ENCODE assay signal across 17 mouse cellular contexts in genomic region chr4:136705091-136705490, GRCm38 (mm10).
A peak's percentile ranks its signal among the peaks of the same experiment; 100 is the strongest.
DNase-seq lines count a peak whose midpoint lies in the region; ATAC-seq and TF ChIP-seq lines count a peak whose summit lies in the region.
"Had no signal": no experiment of that assay in that cellular context is flagged by ENCODE, and none has a peak within 500 bp of the region (broad histone marks: within the 10 kb centered on the region; RNA-seq: fewer than 3 reads in every experiment).

No protein-coding gene starts in this region.

- H3K4me2 ChIP-seq in kidney, postnatal 0 days (ENCODE audit: low read length): no peak overlapping the region
- H3K4me2 ChIP-seq in intestine, postnatal 0 days (replicated peaks; ENCODE audit: low read depth): no peak overlapping the region
- H3K4me2 ChIP-seq: embryonic facial prominence, embryonic 12.5 days; heart, embryonic 13.5 days; hindbrain, embryonic 15.5 days had no signal

- TF ChIP-seq POLR2A in kidney, adult 2 months (IDR thresholded peaks at IDR 0.05; ENCODE audit: low read depth, low read length): no peak

- no peak overlapping the region for H3K9ac ChIP-seq in kidney, postnatal 0 days (ENCODE audit: low read depth, low read length)
- H3K9ac ChIP-seq in intestine, postnatal 0 days (ENCODE audit: low read depth, low read length): no peak overlapping the region
- H3K9ac ChIP-seq: embryonic facial prominence, embryonic 12.5 days; heart, embryonic 13.5 days; hindbrain, embryonic 15.5 days had no signal

- WGBS in kidney, adult 2 months: 34% methylated on average over 5 of the region's 5 CpGs
- WGBS in kidney, postnatal 0 days: 31% methylated on average over 5 of the region's 5 CpGs
- 92% methylated on average over 5 of the region's 5 CpGs for WGBS in intestine, postnatal 0 days

- peak; percentile 38 for DNase-seq in kidney, adult 2 months
- no peak for DNase-seq in kidney, adult 11 months
- peak; percentile 86 for DNase-seq in kidney, postnatal 0 days (ENCODE audit: low spot score)
- no peak for DNase-seq in kidney, postnatal 25 days
- DNase-seq in kidney, postnatal 10 days: peak; percentile 42
- peak; percentile 42 for DNase-seq in kidney, postnatal 14 days
- DNase-seq: cerebellum, adult 8-10 months; cerebellum, postnatal 14 days; embryo, embryonic 11 days; gastrocnemius, postnatal 36 days; heart, adult 11 months; heart, postnatal 36 days had no signal

- H3K27ac ChIP-seq in kidney, adult 2 months (ENCODE audit: insufficient read depth, low read depth, low read length): peak overlapping the region; percentile 48
- H3K27ac ChIP-seq in kidney, postnatal 0 days: peak overlapping the region; percentile 79
- H3K27ac ChIP-seq in intestine, postnatal 0 days (ENCODE audit: low read depth, low read length): no peak overlapping the region
- H3K27ac ChIP-seq: embryonic facial prominence, embryonic 12.5 days; heart, embryonic 13.5 days; hindbrain, embryonic 15.5 days had no signal

- no peaks in the 10 kb centered on the region for H3K27me3 ChIP-seq in kidney, adult 2 months (replicated peaks; ENCODE audit: control insufficient read depth, insufficient read depth, low read length)
- H3K27me3 ChIP-seq in kidney, postnatal 0 days (ENCODE audit: insufficient read depth, low read length): no peaks in the 10 kb centered on the region
- H3K27me3 ChIP-seq in intestine, postnatal 0 days (replicated peaks; ENCODE audit: control insufficient read depth, insufficient read depth, low read length): no peaks in the 10 kb centered on the region
- H3K27me3 ChIP-seq: embryonic facial prominence, embryonic 12.5 days; hindbrain, embryonic 15.5 days had no signal

- H3K4me1 ChIP-seq in kidney, adult 2 months (ENCODE audit: control insufficient read depth, insufficient read depth, low read length): no peaks in the 10 kb centered on the region
- peaks cover 15% of the 10 kb centered on the region for H3K4me1 ChIP-seq in kidney, postnatal 0 days (replicated peaks; ENCODE audit: insufficient read depth, low read length)
- no peaks in the 10 kb centered on the region for H3K4me1 ChIP-seq in intestine, postnatal 0 days (replicated peaks; ENCODE audit: control insufficient read depth, insufficient read depth, low read length)

- H3K4me3 ChIP-seq in kidney, adult 2 months (ENCODE audit: insufficient read depth, low read depth, low read length): no peak overlapping the region
- no peak overlapping the region for H3K4me3 ChIP-seq in kidney, postnatal 0 days (replicated peaks; ENCODE audit: low read depth, low read length)
- H3K4me3 ChIP-seq in intestine, postnatal 0 days (ENCODE audit: low read depth, low read length): no peak overlapping the region
- H3K4me3 ChIP-seq: embryonic facial prominence, embryonic 12.5 days; heart, embryonic 13.5 days; hindbrain, embryonic 15.5 days had no signal

- H3K36me3 ChIP-seq in kidney, adult 2 months (ENCODE audit: control insufficient read depth, insufficient read depth, low read length): no peaks in the 10 kb centered on the region
- H3K36me3 ChIP-seq in kidney, postnatal 0 days (ENCODE audit: insufficient read depth, low read length): no peaks in the 10 kb centered on the region
- no peaks in the 10 kb centered on the region for H3K36me3 ChIP-seq in intestine, postnatal 0 days (ENCODE audit: control insufficient read depth, insufficient read depth)
- H3K36me3 ChIP-seq: embryonic facial prominence, embryonic 12.5 days; heart, embryonic 13.5 days; hindbrain, embryonic 15.5 days had no signal

- TF ChIP-seq CTCF in kidney, adult 2 months (conservative IDR thresholded peaks at IDR 0.05; ENCODE audit: insufficient read depth, insufficient read length, low read depth, low read length): no peak
- no peak for TF ChIP-seq CTCF in kidney, postnatal 0 days (IDR thresholded peaks at IDR 0.05; ENCODE audit: low read depth)
- TF ChIP-seq CTCF in intestine, postnatal 0 days (IDR thresholded peaks at IDR 0.05; ENCODE audit: low read depth): no peak

- no peaks in the 10 kb centered on the region for H3K9me3 ChIP-seq in kidney, postnatal 0 days (replicated peaks; ENCODE audit: low read length)
- no peaks in the 10 kb centered on the region for H3K9me3 ChIP-seq in intestine, postnatal 0 days (ENCODE audit: control insufficient read depth)
- H3K9me3 ChIP-seq: embryonic facial prominence, embryonic 12.5 days; heart, embryonic 13.5 days; hindbrain, embryonic 15.5 days had no signal

- ATAC-seq in kidney, postnatal 0 days (replicated peaks; ENCODE audit: low FRiP score, low read depth): peak; percentile 80
- no peak for ATAC-seq in intestine, postnatal 0 days
- ATAC-seq: forebrain, embryonic 14.5 days had no signal

Comparison
In these comparisons a context has a peak if more than half of its experiments do, and no peak if none do; other contexts are left out.
1. DNase-seq: peak in kidney, adult 2 months (single experiment), kidney, postnatal 0 days (single experiment), kidney, postnatal 10 days (single experiment) and kidney, postnatal 14 days (single experiment); none in kidney, adult 11 months (single experiment) and kidney, postnatal 25 days (0 of 2).